Mouse (Mus musculus) E14TG2a.4 (cell line): ENCODE data around the gene Prdm1.

Experiments
- H3K27me3 ChIP-seq: 2 replicates; pipeline ENCODE4 v1.6.1; 2014; ENCODE audit warnings: low read length, control low read depth; ENCODE audit not compliant: insufficient read depth
- H3K36me3 ChIP-seq: 2 replicates; pipeline ENCODE4 v1.6.1; 2014; ENCODE audit warnings: low read length, control low read depth; ENCODE audit not compliant: insufficient read depth
- H3K4me1 ChIP-seq: replicated peaks from 2 replicates; pipeline ENCODE4 v1.6.1; 2014; ENCODE audit warnings: low read depth, low read length, control low read depth
- H3K4me3 ChIP-seq: replicated peaks from 2 replicates; pipeline ENCODE4 v1.5.1; 2014; ENCODE audit warnings: mild to moderate bottlenecking, low read length
- H3K9me3 ChIP-seq: 2 replicates; pipeline ENCODE4 v1.6.1; 2014; ENCODE audit warnings: low read length, control low read depth
- CTCF ChIP-seq: conservative IDR thresholded peaks from 2 replicates; pipeline ENCODE4 v1.5.1; 2014; ENCODE audit warnings: low read length
- NANOG ChIP-seq: IDR thresholded peaks from 2 replicates; pipeline ENCODE4 v1.6.1; 2014; ENCODE audit warnings: borderline replicate concordance, low read length, mixed read lengths
- POU5F1 ChIP-seq: IDR thresholded peaks from 2 replicates; pipeline ENCODE4 v1.6.1; 2014; ENCODE audit warnings: low read length, borderline replicate concordance

Gene Prdm1

GRCm38 (mm10) chr10:44483116-44483515, 45.2 kb downstream of the Prdm1 start:
- Histone ChIP-seq H3K9me3 (no peaks in the 10 kb centered on the region), H3K4me3 (peak overlapping the region; percentile 62), H3K36me3 (no peaks in the 10 kb centered on the region), H3K4me1 (peaks cover 45% of the 10 kb centered on the region), H3K27me3 (no peaks in the 10 kb centered on the region)
- TF ChIP-seq CTCF (no peak), NANOG (no peak), POU5F1 (no peak)

GRCm38 (mm10) chr10:44481379-44481778, 46.9 kb downstream of the Prdm1 start:
- Histone ChIP-seq H3K9me3 (no peaks in the 10 kb centered on the region), H3K27me3 (0 out of 2 replicates have a peak, but pooled peaks cover 3% of the 10 kb centered on the region), H3K4me3 (no peak overlapping the region), H3K36me3 (no peaks in the 10 kb centered on the region), H3K4me1 (peaks cover 52% of the 10 kb centered on the region)
- no peak for TF ChIP-seq POU5F1
- TF ChIP-seq CTCF = no peak
- no peak for TF ChIP-seq NANOG

- Histone ChIP-seq H3K27me3 (0 out of 2 replicates have a peak, but pooled peaks cover 3% of the 10 kb centered on the region), H3K9me3 (no peaks in the 10 kb centered on the region), H3K36me3 (no peaks in the 10 kb centered on the region), H3K4me1 (peaks cover 53% of the 10 kb centered on the region), H3K4me3 (no peak overlapping the region)
- no peak for TF ChIP-seq POU5F1
- no peak for TF ChIP-seq NANOG
- no peak for TF ChIP-seq CTCF
Measured at GRCm38 (mm10) chr10:44479286-44479685, 49.0 kb downstream of the Prdm1 start.

GRCm38 (mm10) chr10:44478091-44478490, 50.2 kb downstream of the Prdm1 start:
- H3K27me3 ChIP-seq = 0 out of 2 replicates have a peak, but pooled peaks cover 3% of the 10 kb centered on the region
- peaks cover 41% of the 10 kb centered on the region for H3K4me1 ChIP-seq
- H3K4me3 ChIP-seq = no peak overlapping the region
- no peaks in the 10 kb centered on the region for H3K9me3 ChIP-seq
- TF ChIP-seq CTCF (no peak), NANOG (no peak), POU5F1 (no peak)
- no peaks in the 10 kb centered on the region for H3K36me3 ChIP-seq

- TF ChIP-seq POU5F1 (no peak), NANOG (no peak), CTCF (no peak)
- peaks cover 34% of the 10 kb centered on the region for H3K4me1 ChIP-seq
- no peak overlapping the region for H3K4me3 ChIP-seq
- H3K36me3 ChIP-seq = no peaks in the 10 kb centered on the region
- H3K9me3 ChIP-seq = no peaks in the 10 kb centered on the region
- 0 out of 2 replicates have a peak, but pooled peaks cover 3% of the 10 kb centered on the region for H3K27me3 ChIP-seq
Measured at GRCm38 (mm10) chr10:44477240-44477639, 51.1 kb downstream of the Prdm1 start.

- peaks cover 31% of the 10 kb centered on the region for H3K4me1 ChIP-seq
Measured at GRCm38 (mm10) chr10:44476523-44476922, 51.8 kb downstream of the Prdm1 start.

GRCm38 (mm10) chr10:44475376-44475775, 52.9 kb downstream of the Prdm1 start:
- no peak for TF ChIP-seq POU5F1
- no peak for TF ChIP-seq CTCF
- TF ChIP-seq NANOG = no peak
- H3K36me3 ChIP-seq = no peaks in the 10 kb centered on the region
- no peaks in the 10 kb centered on the region for H3K9me3 ChIP-seq
- no peak overlapping the region for H3K4me3 ChIP-seq
- H3K27me3 ChIP-seq = 0 out of 2 replicates have a peak, but pooled peaks cover 3% of the 10 kb centered on the region
- H3K4me1 ChIP-seq = peaks cover 39% of the 10 kb centered on the region

More at GRCm38 (mm10) chr10:44476523-44476922, 51.8 kb downstream of the Prdm1 start:
- TF ChIP-seq CTCF (no peak), POU5F1 (no peak)
- no peaks in the 10 kb centered on the region for H3K36me3 ChIP-seq
- H3K9me3 ChIP-seq = no peaks in the 10 kb centered on the region
- 0 out of 2 replicates have a peak, but pooled peaks cover 3% of the 10 kb centered on the region for H3K27me3 ChIP-seq
- H3K4me3 ChIP-seq = peak overlapping the region; percentile 45

GRCm38 (mm10) chr10:44474256-44474655, 54.0 kb downstream of the Prdm1 start:
- TF ChIP-seq NANOG (no peak), CTCF (no peak), POU5F1 (no peak)
- Histone ChIP-seq H3K36me3 (no peaks in the 10 kb centered on the region), H3K27me3 (0 out of 2 replicates have a peak, but pooled peaks cover 3% of the 10 kb centered on the region)

GRCm38 (mm10) chr10:44465618-44466017, 62.7 kb downstream of the Prdm1 start:
- H3K36me3 ChIP-seq = no peaks in the 10 kb centered on the region
- no peak overlapping the region for H3K4me3 ChIP-seq
- H3K4me1 ChIP-seq = peaks cover 47% of the 10 kb centered on the region
- no peak for TF ChIP-seq NANOG
- no peak for TF ChIP-seq POU5F1
- TF ChIP-seq CTCF = no peak
- H3K9me3 ChIP-seq = no peaks in the 10 kb centered on the region
- H3K27me3 ChIP-seq = 0 out of 2 replicates have a peak, but pooled peaks cover 3% of the 10 kb centered on the region

More at GRCm38 (mm10) chr10:44474256-44474655, 54.0 kb downstream of the Prdm1 start:
- Histone ChIP-seq H3K9me3 (no peaks in the 10 kb centered on the region), H3K4me3 (no peak overlapping the region), H3K4me1 (peaks cover 39% of the 10 kb centered on the region)
